Mouse (Mus musculus) heart, postnatal 25 days (tissue): ENCODE measurements around the gene Tpst2. TPM values are rescaled to one million over a fixed set of nuclear protein-coding genes. Genes with fewer than 3 reads are reported as not detected.

Source experiments
- DNase-seq: peaks from one replicate; pipeline ENCODE4 v3.0.0; 2022; ENCODE audit warnings: low spot score
- intact Hi-C: fragments of 180-260 bp; cut with DNase I; formaldehyde crosslinking; loops from one replicate; pipeline ENCODE4 v1.15.1; 2025
- total RNA-seq, 2 experiments: library from RNA; stranded (reverse); gene quantifications; 2 replicates each; pipeline ENCODE4 v1.2.3; 2021

Gene Tpst2
- 10 to 100 TPM; 38.7 to 42.3 TPM for total RNA-seq

- intact Hi-C loops = loop anchor here (2.0 kb wide), 1 partner anchor 48 kb away; no protein-coding TSS in a partner anchor
- DNase-seq = peak; percentile 100
These were observed at the start of gene Tpst2 for GRCm38 (mm10) chr5:112276267-112276873. Tpst2 (plus strand) TSS chr5:112276691.

DNA sequence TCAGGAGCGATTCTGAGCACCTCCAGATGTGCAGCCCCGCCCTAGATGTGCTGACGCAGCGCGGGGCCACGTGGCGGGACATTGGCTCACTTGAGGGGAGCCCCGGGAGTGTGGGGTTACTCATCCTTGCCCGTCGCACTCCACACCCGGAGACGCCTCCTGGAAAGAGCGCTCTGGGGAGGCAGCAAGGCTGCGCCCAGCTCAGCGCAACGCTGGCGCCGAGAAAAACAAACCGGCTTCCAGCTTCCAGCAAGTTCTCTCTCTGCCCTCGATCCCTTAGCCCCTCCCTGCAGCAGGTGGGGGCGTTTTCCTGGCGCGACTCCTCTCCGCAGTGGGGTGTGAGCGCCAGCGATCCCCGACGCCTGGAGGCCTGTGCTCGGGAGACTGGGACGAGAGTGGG, 49.1 kb upstream of the Tpst2 start:
- DNase-seq = no peak
- intact Hi-C loops = no loop called here

DNA sequence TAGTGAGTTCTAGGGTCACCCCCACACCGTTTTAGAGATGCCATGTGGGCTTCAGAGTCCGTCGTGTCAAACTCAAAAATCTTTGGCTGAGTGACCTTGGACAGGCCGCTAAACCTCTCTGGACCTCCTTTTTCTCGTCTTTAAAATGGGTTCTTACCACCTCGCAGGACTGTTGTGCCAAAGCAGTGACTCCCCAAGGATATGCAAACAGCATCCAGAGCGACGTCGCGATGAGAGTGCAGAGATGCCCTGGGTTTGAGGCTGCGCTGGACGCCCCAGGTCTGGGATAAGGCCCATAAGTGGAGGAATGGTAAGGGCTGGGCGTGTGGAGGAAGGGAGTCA, 48.6 kb upstream of the Tpst2 start:
- intact Hi-C loops = no loop called here
- DNase-seq = no peak

DNA sequence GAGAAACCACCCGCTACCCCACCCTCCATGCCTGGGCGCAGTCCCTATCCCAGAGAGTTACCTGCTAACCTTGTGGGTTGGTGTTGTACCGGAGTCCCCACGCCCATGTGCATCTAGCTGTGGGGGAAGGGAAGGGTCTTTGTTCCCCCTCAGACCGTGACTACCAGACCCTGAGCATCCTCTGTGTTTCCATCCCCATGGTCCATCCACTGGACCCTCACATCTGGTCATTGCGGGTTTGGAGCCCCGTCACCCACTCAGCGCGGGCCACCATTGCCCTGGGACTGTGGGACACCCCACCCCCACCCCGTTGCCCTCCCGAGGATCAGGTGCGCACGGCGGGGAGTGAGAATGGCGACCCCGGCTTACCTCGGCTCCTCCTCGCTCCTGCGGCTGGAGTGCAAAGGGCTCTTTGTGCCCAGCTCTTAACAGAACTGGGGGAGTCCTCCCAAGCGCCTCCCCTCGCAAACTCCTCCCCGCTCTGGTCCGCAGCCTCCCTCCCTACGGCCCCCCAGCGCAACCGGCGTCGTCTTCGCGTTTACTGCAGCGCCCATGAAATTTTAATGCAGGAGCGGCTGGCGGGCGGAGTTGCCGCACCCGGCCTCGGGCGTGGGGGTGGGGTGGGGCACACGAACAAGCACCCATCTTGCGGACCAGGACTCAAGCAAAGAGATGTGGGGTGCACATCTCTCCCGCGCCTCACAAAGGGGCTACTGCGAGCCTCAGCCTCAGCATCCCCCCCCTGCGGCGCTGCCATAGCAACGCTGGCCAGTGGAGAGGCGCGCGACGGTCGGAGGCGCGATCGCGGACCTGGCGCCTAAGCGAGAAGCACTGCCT, 48.0 kb upstream of the Tpst2 start:
- no peak for DNase-seq
- intact Hi-C loops = no loop called here

DNA sequence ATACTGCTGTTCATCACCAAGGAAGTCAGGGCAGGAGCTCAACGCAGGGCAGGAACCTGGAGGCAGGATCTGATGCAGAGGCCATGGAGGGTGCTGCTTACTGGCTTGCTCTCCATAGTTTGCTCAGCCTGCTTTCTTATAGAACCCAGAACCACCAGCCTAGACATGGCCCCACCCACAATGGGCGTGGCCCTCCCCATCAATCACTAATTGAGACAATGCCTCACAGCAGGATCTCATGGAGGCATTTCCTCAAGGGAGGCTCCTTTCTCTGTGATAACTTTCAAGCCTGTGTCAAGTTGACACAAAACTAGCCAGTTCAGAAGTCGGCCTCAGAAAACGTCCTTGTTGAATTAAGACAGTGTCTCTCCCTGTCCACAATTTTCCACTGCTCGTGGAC, 40.7 kb upstream of the Tpst2 start:
- intact Hi-C loops = no loop called here
- no peak for DNase-seq

- no peak for DNase-seq
- intact Hi-C loops = no loop called here
These were observed 39.9 kb upstream of the Tpst2 start for GRCm38 (mm10) chr5:112236631-112237030.

GRCm38 (mm10) chr5:112237439-112237838, 39.1 kb upstream of the Tpst2 start:
- intact Hi-C loops = no loop called here

DNA sequence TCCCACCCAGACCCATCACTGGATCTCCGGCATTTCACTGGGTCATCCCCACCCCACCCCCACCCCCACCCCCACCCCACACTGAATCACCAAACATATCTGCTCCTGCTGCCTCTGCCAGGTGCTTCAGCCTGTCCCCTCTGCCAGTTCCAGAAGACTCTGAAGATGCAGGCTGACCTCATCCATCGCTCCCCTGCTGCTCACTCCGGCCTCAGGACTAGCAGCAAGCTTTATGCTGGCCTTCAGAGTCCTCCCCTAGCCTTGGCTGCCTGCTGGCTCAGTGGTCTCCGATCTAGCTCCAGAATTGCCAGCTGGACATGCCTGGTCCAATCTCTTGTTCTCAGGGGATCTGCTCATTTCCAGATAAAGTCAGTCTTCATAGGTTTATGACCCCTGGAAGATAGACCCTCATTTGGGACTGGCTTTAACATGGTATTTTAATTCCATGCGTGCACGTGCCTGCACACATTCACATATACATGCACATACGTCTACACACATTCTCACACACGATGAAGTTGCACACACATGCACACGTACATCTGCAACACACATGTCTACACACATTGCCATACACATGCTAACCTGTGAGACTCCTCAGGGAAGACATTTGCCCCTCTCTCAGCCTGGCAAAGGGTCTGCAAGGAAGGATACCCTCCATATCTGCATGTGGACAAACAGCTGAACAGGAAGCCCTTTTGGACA, 38.5 kb upstream of the Tpst2 start:
- intact Hi-C loops = no loop called here
- DNase-seq = no peak

More at GRCm38 (mm10) chr5:112237439-112237838, 39.1 kb upstream of the Tpst2 start:
- no peak for DNase-seq

DNA sequence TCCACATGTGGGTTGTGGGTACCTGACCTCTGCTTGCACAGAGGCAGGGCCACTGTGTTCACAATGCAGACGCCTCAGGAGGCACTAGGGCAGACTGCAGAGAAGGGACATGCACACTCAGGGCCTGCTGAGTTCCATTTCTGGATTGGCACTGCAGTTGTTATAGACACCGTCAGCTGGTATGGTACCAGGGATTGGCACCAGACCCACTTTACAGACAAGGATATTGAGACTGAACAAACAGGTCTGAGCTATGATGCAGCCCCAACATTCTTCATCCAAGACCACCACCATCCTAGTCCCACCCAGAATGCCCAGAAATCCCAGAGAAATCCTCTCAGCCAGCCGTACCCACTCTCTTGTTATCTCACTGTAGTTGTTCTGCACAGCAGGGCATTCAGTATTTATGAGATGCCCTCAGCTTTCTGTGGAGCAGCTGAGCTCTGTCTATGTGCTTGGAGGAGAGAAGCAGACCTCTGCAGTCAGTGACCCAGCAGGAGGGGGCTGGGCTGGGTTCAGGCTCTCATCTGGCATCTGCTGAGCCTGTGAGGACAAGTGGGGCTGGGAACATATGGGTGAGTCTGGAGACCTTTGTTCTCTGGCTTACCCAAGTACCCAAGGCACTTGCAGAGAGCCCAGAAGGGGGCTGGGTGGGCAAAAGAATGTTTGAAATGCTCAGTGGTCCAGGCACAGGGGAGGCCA, 37.6 kb upstream of the Tpst2 start:
- intact Hi-C loops = no loop called here
- DNase-seq = no peak

DNA sequence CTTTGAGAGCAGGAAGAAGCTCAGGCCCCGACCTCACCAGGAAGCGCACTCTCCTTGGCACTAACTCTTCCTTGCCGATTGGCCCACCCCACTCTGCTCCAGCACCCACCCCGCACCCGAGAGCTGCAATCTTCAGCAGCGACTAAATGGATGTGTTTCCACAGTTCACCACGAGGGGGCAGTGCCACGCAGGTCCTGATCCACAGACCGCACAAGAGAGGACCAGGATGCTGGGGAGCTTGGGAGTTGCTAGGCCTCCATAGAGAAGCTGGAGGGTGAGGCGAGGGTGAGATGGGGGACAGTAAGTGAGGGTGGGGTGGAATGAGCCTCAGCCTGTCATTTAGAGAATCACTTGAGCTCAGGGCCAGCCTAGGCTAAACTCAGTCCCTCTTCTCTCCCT, 35.7 kb upstream of the Tpst2 start:
- DNase-seq = peak; percentile 72
- intact Hi-C loops = loop anchor here (1.0 kb wide), 3 partner anchors 35 to 189 kb away; no protein-coding TSS in a partner anchor

DNA sequence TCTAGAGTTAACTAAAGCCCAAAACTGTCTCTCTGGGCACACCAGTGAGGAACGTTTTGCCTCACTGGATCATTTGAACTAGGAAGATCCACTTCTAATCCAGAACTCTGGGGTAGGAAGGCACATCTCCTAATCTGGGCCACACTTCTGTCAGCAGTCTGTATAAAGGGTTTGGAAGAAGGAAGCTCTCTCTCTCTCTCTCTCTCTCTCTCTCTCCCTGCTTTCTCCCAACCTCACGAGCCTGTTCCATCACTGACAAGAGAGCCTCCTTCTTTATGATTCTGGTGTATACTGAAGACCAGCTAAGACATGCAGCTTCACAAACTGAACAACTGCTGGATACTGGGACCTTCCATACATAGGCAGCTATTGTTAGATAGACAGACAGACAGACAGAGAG, 34.6 kb upstream of the Tpst2 start:
- no peak for DNase-seq
- intact Hi-C loops = no loop called here

- peak; percentile 35 for DNase-seq
- intact Hi-C loops = no loop called here
These were observed 34.1 kb upstream of the Tpst2 start for GRCm38 (mm10) chr5:112242361-112242778.

DNA sequence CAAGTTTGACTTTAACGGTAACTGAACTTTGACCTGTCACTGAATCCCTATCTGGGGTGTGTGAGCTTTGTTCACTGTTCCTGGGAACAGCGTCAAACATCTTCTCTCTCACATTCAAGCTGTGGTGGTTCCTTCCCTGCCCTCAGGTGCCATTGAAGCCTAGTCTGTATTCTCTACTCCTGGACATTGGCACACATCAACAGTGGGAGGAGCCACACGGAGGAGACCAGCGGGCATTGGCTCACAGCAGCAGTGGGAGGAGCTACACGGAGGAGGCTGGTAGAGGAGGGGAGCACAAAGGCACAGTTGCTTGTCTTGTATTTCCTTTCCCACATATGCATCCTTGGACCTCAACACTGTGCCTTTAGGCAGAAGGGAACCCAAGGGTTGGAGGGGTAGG, 33.5 kb upstream of the Tpst2 start:
- no peak for DNase-seq
- intact Hi-C loops = no loop called here

- intact Hi-C loops = no loop called here
- DNase-seq = no peak
These were observed 32.8 kb upstream of the Tpst2 start for GRCm38 (mm10) chr5:112243539-112244274.

- DNase-seq = no peak
- intact Hi-C loops = no loop called here
These were observed 32.3 kb upstream of the Tpst2 start for GRCm38 (mm10) chr5:112244275-112244562.

DNA sequence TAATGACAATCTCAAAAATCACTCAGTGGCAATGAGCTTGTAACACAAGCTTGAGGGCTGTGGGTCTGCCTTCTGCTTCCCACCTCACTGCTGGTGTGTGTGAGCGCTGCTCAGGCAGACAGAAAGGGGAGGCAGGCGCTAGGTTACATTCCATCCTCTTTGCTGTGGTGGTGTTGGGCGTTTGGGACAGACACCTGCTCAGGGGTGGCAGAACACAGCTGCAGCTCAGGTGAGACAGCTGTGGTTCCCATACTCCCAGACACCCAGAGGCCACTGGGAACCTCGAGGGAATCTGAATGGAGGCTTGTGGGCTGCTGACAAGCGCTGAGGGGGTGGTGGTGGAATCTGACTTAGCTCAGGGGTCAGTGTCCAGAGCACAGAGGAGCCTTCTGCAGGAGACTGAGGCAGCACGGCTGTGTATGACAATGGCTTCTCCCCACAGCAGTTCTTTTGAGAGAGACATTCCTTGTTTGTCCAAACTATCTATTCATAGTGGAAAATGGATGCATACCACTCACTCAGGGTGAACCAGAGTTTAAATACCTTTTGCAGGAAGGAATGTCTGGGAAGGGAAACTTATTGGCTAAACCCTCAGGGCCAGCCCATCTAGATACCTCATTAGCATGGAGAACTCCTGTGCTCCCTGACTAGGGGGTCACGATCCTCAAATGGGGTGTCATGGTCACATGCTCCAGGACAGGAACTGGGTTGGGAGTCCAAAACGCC, 31.4 kb upstream of the Tpst2 start:
- no peak for DNase-seq
- intact Hi-C loops = no loop called here

GRCm38 (mm10) chr5:112247399-112247798, 29.1 kb upstream of the Tpst2 start:
- intact Hi-C loops = no loop called here
- DNase-seq = no peak

GRCm38 (mm10) chr5:112249106-112249505, 27.4 kb upstream of the Tpst2 start:
- intact Hi-C loops = no loop called here
- no peak for DNase-seq

- intact Hi-C loops = no loop called here
- DNase-seq = peak; percentile 38
These were observed 24.1 kb upstream of the Tpst2 start, which contains the start of gene Cryba4 for GRCm38 (mm10) chr5:112252400-112252799. Cryba4 (minus strand) TSS chr5:112252518.
